Mouse (Mus musculus) frontal cortex, adult (tissue): ENCODE measurements around the gene Kcnk4.

Experiments used
- ATAC-seq: cut with Nextera tagmentation; 2 replicates; pipeline ENCODE4 v1.9.2; 2017; ENCODE audit warnings: mild to moderate bottlenecking, moderate library complexity, mixed read lengths; ENCODE audit not compliant: low TSS enrichment

Kcnk4 gene

DNA sequence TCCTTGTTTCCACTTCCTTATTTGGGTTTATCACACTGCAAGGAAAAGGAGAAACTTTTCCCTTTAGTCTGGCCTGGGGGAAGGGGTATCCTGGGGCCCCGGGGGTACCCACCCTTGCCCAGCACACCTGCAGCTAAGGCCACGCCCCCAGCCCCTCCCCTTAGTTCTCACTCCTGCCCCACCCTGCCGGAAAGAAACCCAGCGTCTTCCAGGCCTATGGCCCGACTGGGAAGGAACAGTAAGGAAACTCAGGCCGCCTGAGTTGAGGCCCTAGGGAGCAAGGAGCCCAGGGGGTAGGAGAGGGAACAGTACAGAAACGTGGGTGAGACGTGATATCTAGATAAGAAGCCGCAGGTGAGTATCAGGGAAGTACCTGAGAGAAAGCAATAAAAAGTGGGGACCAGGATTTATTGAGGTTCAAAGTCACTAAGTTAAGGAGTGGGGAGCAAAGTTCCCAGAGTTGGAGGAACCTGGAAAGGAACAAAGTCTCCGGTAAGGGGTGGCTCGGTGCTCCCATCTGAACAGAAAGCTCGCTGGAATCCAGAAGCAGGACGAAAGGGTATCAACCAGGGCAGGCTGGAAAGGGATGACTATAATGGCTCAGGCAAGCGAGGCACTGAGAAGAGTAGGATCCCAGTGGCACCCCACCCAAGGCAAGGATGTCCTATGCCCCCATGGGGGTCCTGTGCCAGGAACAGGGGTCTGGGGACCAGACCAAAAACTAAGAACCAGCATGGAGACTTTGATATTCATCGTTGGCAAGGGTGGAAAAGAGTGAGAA is 34.4 kb upstream of the Kcnk4 start:
- ATAC-seq, result no peak

DNA sequence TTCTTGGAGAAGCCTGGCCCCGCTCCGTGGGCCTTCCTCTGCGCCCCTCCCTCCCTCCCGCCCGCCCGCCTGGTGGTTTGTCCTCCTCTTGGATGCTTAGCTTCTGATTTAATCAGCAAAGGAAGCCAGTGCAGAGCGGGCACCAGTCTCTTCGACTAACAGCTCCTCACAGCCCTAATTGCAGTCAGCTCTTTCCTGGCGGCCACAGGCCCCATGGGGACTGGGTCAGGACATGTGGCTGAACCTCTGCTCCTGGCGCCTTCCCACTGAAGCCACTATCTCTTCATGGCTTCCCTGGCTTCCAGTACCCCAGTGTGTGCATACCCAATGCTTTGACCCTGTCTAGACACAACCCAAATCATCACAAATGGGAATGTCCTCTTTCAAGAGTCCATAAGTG is 22.1 kb upstream of the Kcnk4 start:
- no peak for ATAC-seq

DNA sequence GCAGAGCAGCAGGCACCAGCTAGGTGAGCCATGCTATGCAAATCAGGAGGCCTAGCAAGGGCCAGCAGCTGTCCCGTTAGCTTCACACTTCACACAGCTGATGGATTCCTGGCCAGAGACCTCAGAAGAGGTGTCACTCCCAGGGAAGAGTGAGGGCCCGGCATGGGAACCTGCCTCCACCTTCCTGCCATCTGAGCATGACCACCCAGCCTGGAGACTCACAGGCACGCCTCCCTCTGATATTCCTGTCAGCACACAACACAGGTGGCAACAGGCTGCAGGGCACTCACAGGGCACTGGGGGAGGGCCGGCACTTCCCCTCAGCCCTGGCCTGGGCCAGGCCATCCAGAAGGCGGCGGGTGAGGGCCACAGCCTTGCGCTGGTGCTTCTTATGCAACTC is 21.1 kb upstream of the Kcnk4 start:
- no peak for ATAC-seq

DNA sequence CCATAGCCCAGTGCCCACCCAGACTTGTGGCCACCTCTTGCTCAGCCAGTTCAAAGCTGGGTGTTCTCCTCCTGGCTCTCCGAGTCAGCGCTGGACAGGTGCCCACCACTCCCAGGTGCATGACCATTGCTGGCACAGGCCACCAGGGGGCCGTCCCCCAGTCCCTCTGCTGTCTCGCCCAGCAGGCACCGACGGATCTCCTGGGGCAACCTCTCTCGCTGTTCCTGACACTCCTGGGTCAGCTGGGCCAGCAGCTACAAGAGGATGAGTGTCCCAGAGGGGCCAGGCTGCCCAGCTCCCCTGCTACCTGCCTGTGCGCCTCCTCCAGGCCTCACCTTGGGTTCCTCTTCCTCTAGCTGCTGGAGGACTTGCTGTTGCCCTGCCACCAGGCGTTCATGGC is 19.7 kb upstream of the Kcnk4 start:
- no peak for ATAC-seq

DNA sequence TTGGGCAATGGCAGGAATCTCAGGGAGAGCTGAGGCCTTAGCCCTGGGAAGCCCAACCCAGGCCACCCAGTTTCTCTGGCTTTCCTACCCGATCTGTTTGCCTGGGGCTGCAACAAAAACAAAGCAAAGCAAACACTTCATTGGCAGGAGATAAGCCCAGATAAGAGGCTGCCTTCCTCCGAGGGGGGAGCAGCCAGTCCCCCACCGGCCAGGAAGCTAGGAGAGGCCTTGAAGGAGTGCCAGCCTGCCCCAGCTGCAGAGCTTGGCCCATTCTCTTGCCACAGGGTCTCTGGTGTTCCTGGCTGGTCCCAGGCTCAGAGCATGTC is 18.4 kb upstream of the Kcnk4 start:
- ATAC-seq, result no peak

DNA sequence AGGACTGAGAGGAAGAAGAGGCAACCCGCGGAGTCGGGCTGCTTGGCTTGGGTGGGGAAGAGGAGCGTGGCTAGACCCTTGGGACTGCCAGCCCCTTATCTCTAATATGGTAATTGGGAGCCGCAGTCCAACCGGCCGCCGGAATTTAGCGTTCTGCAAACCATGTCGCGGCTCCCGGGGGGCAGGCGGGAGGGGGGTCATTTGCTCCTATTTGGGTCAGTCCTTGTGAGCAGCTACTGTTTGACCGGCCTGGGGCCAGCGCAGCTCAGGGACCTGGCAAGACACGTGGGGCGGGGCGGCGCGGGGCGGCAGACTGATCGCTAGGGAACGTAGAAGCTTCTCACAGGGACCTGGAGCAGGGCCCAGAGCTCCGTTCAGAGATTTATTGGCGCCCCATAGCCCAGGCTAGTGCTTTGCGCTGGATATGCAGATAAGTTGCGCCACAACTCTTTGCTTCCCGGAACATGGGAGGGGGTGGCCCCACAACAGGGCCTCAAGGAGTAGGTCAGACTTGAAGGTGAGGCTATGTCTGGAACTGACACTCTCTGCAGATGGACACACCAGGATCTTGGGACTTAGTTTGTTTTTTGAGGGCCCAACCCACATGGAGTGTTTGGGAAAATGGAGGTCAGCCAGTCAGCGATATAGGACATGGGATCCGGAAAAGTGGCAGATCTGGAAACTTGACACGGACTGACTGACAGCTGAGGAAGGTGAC is 17.8 kb upstream of the Kcnk4 start:
- ATAC-seq, result peak; percentile 34

DNA sequence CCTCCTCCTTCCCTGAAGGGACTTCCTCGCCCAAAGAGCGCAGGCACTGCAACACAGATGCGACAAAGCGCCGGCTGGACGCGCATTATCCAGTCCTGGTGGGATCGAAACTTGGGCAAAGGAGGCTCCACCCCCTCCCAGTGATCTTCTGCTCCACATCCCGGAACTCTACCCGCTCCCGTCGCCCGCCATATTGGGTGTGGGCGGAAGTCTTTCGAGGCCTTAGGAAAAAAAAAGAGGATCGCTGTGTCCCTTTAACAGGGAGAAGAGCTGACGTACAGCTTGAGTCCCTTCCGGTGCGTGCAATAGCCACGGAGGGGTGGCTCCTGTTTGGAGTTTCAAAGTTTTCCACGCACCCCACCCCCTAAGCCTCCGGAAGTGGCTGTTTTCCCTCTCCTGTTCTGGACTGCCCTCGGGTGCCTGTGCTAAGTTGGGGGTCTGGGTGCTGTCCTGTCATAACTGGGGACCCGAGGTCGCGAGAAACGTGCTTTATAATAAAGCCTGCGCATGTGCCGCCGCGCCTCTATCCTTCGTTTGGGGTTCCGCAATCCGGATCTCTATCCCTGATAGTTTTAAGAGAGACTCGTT is 17.2 kb upstream of the Kcnk4 start:
- ATAC-seq, result peak; percentile 78

DNA sequence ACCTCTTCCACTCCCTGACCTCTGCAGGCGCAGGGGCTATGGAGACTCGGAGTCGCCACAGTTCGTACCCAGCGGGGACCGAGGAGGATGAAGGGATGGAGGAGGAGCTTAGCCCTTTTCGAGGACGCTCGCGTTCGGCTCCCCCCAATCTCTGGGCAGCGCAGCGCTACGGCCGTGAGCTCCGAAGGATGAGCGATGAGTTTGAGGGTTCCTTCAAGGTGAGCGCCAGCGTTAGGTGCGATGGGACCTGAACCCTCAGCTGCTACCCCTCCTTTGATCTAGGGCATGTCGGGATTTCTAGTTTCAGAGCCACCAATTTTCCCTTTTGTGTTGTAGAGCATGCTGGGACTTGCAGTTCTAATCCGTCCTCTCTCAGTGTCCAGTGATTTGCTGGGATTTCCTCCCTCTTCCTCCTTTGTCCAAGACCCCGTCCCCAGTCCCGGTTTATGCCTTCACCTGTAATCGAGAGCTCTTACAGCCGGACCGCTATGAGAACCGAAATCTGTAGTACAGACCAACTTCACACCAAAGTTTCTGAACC is 16.4 kb upstream of the Kcnk4 start:
- ATAC-seq, result peak; percentile 53

DNA sequence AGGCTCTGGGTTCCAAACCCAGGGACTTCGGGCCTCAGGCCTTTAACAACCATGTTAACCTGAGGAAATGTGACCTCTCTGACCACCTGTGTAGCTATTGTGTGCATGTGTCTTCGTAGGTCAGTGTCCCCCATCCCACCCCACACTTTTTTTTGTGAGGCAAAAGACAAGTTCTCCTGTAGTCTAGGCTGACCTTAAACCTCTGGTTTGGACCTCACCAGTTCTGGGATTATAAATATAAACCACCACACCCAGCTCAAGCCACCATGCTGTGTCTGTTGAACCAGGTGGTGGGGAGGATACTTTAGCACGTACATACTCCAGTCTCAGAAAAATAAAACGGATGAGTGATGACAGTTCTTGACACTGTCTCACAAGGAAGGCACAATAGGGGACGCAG is 15.6 kb upstream of the Kcnk4 start:
- no peak for ATAC-seq

DNA sequence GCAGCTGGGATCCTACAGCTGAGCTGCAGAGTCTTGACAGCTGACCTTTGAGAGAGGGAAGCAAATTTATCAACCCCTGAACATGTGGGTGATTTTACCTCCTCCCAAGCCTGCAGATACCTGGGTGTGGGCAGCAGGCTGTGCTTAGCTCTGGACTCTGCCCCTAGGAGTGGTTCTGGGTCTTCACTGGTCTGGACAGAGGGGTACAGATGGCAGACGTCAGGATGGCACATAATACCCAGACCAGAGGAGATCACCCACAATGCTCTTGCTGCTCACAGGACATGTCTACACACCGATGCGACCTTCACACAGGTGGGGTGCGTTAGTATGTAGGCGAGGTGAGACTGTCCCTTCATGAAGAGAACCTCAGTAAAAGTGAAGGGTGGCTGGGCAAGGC is 15.2 kb upstream of the Kcnk4 start:
- ATAC-seq, result no peak

DNA sequence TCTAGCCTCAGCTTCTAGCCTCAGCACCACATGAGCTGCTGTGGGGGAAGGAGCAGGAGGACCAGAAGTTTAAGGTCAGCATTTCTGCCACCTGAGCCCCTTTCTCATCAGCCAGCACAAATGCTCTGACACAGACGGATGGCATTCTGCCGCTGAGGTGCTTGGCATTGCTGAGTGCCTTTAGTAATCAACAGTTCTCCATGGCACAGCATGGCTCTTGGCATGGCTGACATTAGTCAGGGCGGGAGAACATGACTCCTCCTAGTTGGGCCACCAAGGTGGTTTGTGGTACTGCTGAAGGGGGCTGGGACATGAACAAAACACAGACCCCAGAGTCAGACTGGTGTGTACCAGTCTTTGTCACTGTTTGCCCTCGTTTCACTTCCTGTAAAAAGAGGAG is 13.9 kb upstream of the Kcnk4 start:
- ATAC-seq, result no peak

DNA sequence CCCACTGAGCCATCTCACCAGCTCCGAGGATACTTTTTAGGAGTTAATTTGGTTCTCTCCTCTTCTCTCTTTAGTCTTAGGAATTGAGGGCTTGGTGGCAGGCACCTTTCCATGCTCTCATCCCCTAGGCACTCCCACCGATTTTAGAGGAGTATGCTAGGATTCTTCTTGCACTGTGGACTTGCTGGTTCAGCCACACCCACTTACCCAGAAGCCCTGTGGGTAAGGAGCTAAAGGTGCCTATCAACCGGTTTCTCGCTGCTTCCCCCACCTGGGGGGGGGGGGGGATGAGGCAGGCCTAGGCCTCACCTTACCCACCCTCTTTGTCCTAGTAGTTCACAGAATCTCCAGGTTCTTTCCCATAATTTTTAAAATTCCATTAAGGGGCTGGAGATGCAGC is 13.4 kb upstream of the Kcnk4 start:
- ATAC-seq, result no peak

DNA sequence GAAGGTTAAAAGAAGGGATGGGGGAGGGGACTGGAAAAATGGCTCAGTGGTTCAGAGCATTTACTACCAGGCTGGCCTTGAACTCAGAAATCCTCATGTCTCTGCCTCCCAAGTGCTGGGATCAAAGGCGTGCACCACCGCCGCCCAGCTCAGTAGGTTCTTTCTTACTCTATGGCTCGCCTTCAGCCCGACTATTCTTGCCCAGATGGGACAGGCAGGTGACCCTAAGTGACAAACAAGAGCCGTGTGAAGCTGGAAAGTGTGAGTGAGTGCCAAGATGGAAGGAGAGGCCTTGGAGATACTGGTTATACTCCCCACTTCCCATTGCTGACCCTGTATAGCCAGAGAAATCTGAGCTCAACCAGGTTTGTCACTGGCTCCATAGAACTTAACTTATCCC is 9.4 kb upstream of the Kcnk4 start:
- ATAC-seq, result no peak

DNA sequence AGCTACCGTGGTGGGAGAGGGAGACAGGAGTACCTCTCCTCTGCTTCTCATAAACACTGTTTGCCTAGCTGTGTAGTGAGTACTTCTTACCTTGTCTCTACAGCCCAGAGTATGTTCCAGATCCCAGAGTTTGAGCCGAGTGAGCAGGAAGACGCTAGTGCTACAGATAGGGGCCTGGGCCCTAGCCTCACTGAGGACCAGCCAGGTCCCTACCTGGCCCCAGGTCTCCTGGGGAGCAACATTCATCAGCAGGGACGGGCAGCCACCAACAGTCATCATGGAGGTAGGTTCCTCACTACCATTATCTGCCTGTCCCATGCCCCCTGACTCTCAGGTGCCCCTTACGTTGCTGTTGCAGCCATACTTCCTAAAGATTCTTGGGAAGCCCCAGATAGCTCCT is 8.4 kb upstream of the Kcnk4 start:
- no peak for ATAC-seq

DNA sequence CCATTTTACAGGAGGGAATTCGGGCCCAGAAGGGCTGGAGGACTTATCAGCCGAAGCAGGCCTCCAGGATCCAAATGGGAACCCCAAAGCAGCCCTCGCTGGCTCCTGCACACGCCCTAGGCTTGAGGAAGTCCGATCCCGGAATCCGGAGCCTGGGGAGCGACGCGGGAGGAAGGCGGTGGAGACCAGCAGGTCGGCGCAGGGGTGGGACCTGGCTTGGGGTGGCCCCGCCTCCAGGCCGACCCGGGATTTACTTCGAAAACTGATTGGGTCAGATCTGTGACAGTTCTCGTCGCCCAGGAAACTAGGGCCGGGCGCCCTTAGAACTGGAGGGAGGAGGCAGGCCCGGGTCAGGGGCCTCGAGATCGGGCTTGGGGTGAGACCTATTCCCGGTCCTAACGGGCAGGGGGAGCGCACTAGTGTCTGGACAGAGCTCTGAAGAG is 8.0 kb upstream of the Kcnk4 start, which contains the start of gene Gpr137:
Gene Gpr137, minus strand, starts transcription at position 232 of the 443 bp plus-strand sequence.
- peak; percentile 58 for ATAC-seq

DNA sequence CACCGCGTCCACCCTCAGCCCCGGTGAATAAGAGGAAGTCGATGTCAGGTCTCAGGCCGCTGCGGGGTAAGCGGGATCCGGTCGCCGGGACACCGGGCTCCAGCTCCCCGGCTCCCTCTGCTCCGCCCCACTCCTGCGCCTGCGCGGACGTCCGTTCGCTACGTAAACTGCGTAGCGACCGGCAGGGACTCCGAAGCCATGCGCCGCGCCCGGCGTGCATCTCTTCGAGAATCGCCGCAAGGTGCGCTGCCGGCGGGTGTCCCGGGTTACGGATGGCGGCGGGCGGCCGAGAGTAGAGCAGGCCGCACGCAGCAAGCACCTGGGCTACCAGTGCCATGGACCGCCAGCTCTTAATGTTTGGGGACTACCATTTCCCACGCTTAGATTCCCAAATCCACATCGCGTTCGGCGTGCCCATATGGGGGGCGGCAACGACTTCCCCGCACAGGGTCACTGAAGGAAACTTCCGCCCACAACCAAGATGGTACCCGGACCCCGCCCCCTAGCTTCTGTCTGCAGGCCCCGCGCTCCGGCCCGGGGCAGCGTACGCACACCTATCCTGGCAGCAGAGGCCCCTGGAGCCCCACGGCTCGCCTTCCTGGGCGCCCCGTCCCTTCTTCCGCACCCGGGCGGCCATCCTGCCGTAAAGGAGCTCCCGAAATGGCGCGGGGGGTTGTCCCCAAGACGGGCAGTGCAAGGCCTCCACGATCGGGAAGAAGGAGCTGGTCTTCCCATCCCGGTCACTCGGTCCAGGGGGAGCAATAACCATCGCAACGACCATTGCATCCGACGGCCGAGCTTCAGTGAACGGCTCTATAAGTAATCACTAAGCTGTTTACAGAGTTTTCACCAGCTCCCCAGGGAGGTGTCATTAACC is 7.3 kb upstream of the Kcnk4 start, which contains the start of gene Bad:
Gene Bad, plus strand, starts transcription at position 490 of the 877 bp plus-strand sequence.
- peak; percentile 58 for ATAC-seq

DNA sequence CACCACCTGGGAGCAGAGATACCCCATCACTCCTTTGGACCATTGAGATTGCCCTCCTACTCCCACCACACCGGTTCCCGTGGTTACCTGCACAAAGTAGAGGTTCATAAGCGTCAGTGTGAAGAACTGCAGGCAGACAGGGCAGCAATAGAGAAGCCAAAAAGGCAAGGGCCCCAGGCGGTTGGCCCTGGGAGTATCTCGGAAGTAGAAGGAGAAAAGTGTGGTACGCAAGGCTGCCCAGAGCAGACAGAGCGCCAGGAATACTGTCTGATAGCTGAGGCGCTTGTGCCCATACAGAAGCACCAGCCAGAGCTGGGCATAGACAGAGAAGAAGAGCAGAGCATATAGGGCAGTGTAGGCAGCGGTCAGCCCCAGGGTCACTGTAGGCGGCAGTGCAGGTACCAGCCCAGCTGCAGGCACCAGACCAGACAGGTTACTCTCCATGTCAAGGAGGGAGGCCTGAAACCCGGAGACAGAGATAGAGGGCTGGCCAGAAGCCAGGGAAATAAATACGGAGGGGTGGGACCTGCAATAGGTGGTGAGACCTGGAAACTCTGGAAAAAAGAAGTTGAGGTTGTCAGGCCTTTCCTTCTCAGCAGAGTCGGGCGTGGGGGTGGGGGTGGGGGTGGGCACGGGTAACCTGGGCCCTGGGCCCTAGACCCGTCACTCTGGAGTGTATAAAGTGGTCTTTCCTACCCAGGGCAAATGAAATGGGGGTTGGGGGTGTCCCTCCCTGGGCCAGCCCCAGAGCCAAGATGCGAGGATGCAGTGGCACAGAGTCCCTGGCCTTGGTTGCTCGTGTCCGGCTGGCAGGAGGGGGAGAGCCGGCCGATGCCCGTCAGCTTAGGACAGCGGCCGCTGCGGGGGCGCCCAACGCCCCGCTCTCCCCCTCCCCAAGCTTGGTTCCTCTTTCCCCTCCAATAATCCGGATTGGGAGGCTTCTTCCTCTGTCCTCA is 6.4 kb upstream of the Kcnk4 start:
- ATAC-seq, result no peak

DNA sequence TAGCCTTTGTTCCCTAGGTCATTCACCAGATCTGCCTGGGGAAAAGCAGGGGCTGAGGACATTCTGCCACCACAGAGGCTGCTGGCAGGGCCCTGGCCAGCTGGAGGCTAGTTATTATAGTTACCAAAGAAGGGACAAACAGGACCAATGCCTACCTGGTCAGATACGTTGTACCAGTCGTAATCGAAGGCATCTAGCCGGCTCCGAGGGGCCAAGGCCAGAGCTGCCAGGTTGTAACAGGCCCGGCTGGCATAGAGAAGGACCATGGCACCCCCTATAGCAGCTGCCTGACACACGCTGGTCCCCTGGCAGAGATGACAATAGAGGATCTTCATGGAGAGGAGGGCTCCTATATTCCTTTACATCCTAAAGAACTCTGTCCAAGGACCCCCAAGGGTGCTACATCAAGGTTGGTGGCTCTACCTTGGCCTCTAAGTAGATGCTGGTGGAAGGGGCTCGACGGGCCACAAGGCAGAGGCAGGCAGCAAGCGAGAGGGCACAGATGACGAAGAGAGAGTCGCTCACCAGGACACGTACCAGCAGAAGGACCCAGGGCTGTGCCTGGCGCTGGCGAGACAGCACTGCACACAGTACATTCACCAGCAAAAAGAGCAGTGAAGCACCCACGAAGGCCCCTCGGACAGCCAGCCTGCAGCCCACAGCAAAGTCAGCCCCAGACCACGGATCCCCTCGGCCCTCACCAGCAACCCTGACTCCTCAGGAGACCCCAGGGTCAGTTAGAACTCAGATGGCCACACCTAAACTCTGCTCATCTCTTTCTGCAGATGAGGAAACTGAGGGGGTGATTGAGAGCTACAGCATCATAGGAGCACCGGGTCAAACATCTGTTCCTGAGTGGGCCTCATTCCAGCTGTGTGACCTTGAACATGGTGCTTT is 5.0 kb upstream of the Kcnk4 start:
- no peak for ATAC-seq
